Mouse (Mus musculus): Measurements from ENCODE around the gene C1qb. TPM values are rescaled to one million over a fixed set of nuclear protein-coding genes. Genes with fewer than 3 reads are reported as not detected.

The C1qb gene
- total RNA-seq, 2 experiments from 2014 or later: 41.6 to 44.7 TPM

Other genes with a start within 250 kb of the C1qb start
- gene Ephb2, start 50.2 kb downstream of the C1qb start, total RNA-seq (2021): 1 to 10 TPM in 1 of 2 experiments, under 1 TPM in 1; 0.81 to 1.1 TPM
- gene C1qc, start 6.9 kb upstream of the C1qb start, total RNA-seq (2021): 10 to 100 TPM; 34.9 to 36.4 TPM
- gene C1qa, start 12.6 kb upstream of the C1qb start, total RNA-seq (2021): 10 to 100 TPM; 39.1 to 41.5 TPM
- not detected for gene Epha8, start 70.6 kb upstream of the C1qb start, total RNA-seq (2021)
- 1 to 10 TPM; 6.5 to 8.2 TPM for gene Zbtb40, start 162.6 kb upstream of the C1qb start, total RNA-seq (2021)